Mouse (Mus musculus) testis, adult 2 months (tissue): Measurements from ENCODE around the gene Srp72. TPM values are rescaled to one million over a fixed set of nuclear protein-coding genes. Genes with fewer than 3 reads are reported as not detected.
"Not testable (repeated sequence)": the region's sequence is repeated elsewhere in the genome, so short reads cannot be mapped to it uniquely, and the experiment has no call there.

Experiments used
- H3K27ac ChIP-seq: fragments of 200-500 bp; 2 replicates; pipeline ENCODE4 v1.5.1; 2012; ENCODE audit warnings: low read depth, low read length; ENCODE audit not compliant: control insufficient read depth, insufficient read depth
- H3K27me3 ChIP-seq: fragments of 200-500 bp; 2 replicates; pipeline ENCODE4 v1.6.1; 2012; ENCODE audit warnings: mild to moderate bottlenecking, low read length, moderate library complexity; ENCODE audit not compliant: control insufficient read depth, insufficient read depth
- H3K36me3 ChIP-seq: fragments of 200-500 bp; 2 replicates; pipeline ENCODE4 v1.6.1; 2012; ENCODE audit warnings: mild to moderate bottlenecking, low read length; ENCODE audit not compliant: control insufficient read depth, insufficient read depth
- H3K4me1 ChIP-seq: fragments of 200-500 bp; 2 replicates; pipeline ENCODE4 v1.6.1; 2012; ENCODE audit warnings: low read length; ENCODE audit not compliant: control insufficient read depth, insufficient read depth
- H3K4me3 ChIP-seq: fragments of 200-500 bp; 2 replicates; pipeline ENCODE4 v1.5.1; 2012; ENCODE audit warnings: low read depth, mild to moderate bottlenecking, low read length, moderate library complexity, mixed read lengths; ENCODE audit not compliant: control insufficient read depth
- CTCF ChIP-seq: fragments of 200-500 bp; IDR thresholded peaks from 2 replicates; pipeline ENCODE4 v1.5.1; 2012; ENCODE audit warnings: low read depth, mild to moderate bottlenecking, inconsistent platforms, low read length, moderate library complexity; ENCODE audit not compliant: control insufficient read depth, insufficient read depth, insufficient replicate concordance
- POLR2A ChIP-seq: fragments of 200-500 bp; IDR thresholded peaks from 2 replicates; pipeline ENCODE4 v1.6.1; 2012; ENCODE audit warnings: low read depth, mild to moderate bottlenecking, inconsistent platforms, low read length, moderate library complexity; ENCODE audit not compliant: control insufficient read depth
- polyA plus RNA-seq: library from polyadenylated mRNA; depleted of rRNA; stranded (reverse); fragments of >200 nt; gene quantifications from 2 replicates; pipeline ENCODE4 v1.2.3, GENCODE M21; 2012; rRNA removed

The Srp72 gene
- polyA plus RNA-seq, 1 experiment: 56.2 TPM

GRCm38 (mm10) chr5:77029735-77030134 is 55.3 kb downstream of the Srp72 start:
- TF ChIP-seq POLR2A (no peak), CTCF (peak; percentile 59; the same call in 1 of the 2 replicates)
- no peak overlapping the region for H3K4me3 ChIP-seq
- H3K27ac ChIP-seq: no peak overlapping the region
- H3K4me1 ChIP-seq: no peaks in the 10 kb centered on the region
- H3K27me3 ChIP-seq: no peaks in the 10 kb centered on the region
- H3K36me3 ChIP-seq: no peaks in the 10 kb centered on the region

- not testable (repeated sequence) for H3K4me3 ChIP-seq, H3K36me3 ChIP-seq, H3K27ac ChIP-seq, H3K27me3 ChIP-seq, H3K4me1 ChIP-seq
These were observed 60.6 kb downstream of the Srp72 start for GRCm38 (mm10) chr5:77035101-77035500.

- peak overlapping the region; percentile 28 for H3K4me3 ChIP-seq
- H3K27me3 ChIP-seq: no peaks in the 10 kb centered on the region
- H3K4me1 ChIP-seq: peaks cover 4% of the 10 kb centered on the region; the same call in 1 of the 2 replicates
- TF ChIP-seq POLR2A: no peak
- TF ChIP-seq CTCF: no peak
- no peaks in the 10 kb centered on the region; the same call in none of the 2 replicates for H3K36me3 ChIP-seq
- no peak overlapping the region for H3K27ac ChIP-seq
These were observed 64.0 kb downstream of the Srp72 start for GRCm38 (mm10) chr5:77038451-77038850.

- Histone ChIP-seq H3K27me3 (no peaks in the 10 kb centered on the region), H3K4me3 (no peak overlapping the region), H3K27ac (no peak overlapping the region), H3K4me1 (peaks cover 4% of the 10 kb centered on the region; the same call in 1 of the 2 replicates), H3K36me3 (no peaks in the 10 kb centered on the region; the same call in none of the 2 replicates)
- TF ChIP-seq POLR2A: no peak
- TF ChIP-seq CTCF: no peak
These were observed 64.9 kb downstream of the Srp72 start for GRCm38 (mm10) chr5:77039391-77039790.

- H3K27ac ChIP-seq: no peak overlapping the region
- no peaks in the 10 kb centered on the region for H3K4me1 ChIP-seq
- no peak overlapping the region for H3K4me3 ChIP-seq
- no peaks in the 10 kb centered on the region for H3K36me3 ChIP-seq
- H3K27me3 ChIP-seq: no peaks in the 10 kb centered on the region
- TF ChIP-seq CTCF (no peak), POLR2A (no peak)
These were observed 69.9 kb downstream of the Srp72 start for GRCm38 (mm10) chr5:77044362-77044761.

Other genes with a start within 250 kb of the Srp72 start
- 12.5 and 15.8 TPM in 2 replicates for gene Aasdh, start 69.2 kb upstream of the Srp72 start, polyA plus RNA-seq
- 23.0 and 25.1 TPM in 2 replicates for gene Paics, start 23.4 kb upstream of the Srp72 start, polyA plus RNA-seq
- gene Ppat, start 23.1 kb upstream of the Srp72 start, polyA plus RNA-seq: 2.7 and 4.0 TPM in 2 replicates
- gene Arl9, start 29.4 kb downstream of the Srp72 start, polyA plus RNA-seq: 84.8 and 131 TPM in 2 replicates
- 145 and 149 TPM in 2 replicates for gene Thegl, start 41.3 kb downstream of the Srp72 start, polyA plus RNA-seq
- 13.7 and 16.0 TPM in 2 replicates for gene Hopx, start 140.4 kb downstream of the Srp72 start, polyA plus RNA-seq
- 1,806 and 1,967 TPM in 2 replicates for gene Spink2, start 236.8 kb downstream of the Srp72 start, polyA plus RNA-seq